Mouse (Mus musculus) urinary bladder, postnatal 14 days (tissue): ENCODE data around the gene Trp53tg5.

ENCODE experiments used
- DNase-seq: peaks from one replicate; pipeline ENCODE4 v3.0.0; 2021; ENCODE audit warnings: low spot score

The Trp53tg5 gene

DNA sequence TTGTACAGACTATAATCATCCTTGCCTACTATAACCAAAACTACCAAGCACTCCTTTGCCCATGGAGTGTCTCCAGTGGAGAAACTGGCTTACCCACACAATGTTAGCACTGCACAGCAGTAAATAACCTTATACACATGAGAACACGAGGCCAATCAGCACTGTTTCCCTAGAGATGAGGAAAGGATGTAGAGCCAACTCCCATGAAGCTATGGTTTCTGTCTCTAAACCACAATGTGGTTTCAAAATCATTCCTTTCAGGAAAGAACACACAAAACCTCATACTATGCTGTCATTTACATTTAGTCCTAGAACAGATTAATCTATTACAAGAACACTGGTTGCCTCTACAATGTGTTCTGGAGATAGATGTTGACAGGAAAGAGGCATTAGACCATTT, 22.8 kb upstream of the Trp53tg5 start:
- no peak for DNase-seq

GRCm38 (mm10) chr2:164494126-164494525, 20.6 kb upstream of the Trp53tg5 start:
- no peak for DNase-seq

DNA sequence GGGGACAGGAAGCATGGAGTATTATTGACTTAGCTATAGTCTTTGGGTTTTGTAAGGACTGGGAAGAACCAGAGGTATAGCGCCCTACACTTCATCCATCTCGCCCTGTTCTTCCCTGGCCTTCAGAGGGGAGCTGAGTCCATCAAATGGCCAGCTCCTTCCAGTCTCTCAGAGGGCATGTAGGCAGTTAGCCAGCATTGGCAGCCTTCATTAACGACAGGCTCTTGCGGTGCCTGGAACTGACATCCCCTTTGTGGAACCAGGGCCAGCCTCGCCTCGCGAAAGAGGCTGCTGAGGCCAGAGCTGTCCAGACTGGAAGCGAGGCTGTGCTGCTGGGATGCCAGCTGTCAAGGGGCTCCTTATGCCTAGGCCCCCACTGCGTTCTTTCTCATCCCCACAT, 14.3 kb upstream of the Trp53tg5 start:
- no peak for DNase-seq

DNA sequence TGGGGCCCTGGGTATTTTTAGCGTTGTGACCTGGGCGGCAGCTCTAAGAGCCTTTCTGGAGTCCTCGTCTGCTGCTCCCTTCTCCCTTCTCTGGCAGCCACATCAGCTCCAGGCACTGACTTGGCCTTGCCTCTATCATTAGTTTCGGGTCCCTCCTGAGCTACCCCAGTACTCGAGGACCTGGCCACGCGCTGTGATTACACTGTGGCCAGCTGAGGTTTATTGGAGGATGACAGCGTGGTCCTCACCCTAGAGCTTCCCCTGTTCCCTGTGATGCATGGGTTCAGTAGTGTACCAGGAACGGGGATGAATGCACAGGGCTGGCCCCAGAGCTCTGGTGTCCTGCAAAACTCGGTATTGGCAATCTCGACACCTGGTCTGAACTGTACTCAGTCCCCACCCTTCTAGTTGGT, 13.6 kb upstream of the Trp53tg5 start:
- no peak for DNase-seq

DNA sequence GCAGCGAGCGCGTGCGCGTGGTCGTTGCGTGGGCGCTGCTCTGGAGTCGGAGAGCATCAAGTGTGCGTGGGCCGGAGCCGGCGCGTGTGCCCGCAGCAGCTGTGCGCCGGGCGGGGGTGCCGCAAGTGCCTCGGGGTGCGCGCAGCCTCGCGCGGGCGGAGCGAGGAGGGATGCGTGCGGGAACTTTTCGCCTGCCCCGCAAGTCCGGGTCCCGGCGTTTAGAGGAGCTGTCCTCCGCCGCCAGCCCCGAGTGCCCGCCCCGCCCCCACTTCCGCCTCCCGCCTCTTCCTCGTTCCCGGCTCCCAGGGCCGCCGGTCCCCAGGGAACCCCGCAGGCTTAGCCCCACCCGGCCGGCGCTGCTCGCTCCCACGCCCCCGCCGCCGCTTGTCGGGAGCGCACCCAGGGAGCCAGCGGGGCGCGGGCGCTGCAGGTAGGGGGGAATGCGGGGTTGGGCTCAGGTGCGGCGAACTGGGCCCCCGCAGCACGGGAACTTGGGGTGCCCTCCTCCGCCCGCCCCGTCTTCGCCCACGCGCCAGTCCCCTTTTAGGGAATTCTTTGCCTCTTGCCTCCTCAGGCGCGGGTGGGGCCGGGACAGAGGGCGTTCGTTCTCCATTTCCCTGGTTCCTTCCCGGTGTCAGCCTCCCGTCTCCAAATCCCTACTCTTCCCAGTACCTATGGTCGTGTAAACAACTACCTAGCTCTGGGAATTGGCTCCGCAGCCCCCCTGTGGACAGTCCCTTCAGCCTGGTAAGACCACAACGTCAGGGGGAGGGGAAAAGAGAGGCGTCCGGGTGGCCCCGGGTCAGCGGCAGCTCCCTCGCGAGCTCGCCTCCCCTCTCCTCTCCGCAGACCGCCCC, 13.0 kb upstream of the Trp53tg5 start:
- DNase-seq, result peak; percentile 75

GRCm38 (mm10) chr2:164485681-164486257, 12.2 kb upstream of the Trp53tg5 start, which contains the start of gene Dbndd2:
Dbndd2 (plus strand) TSS chr2:164486106.
- DNase-seq, result peak; percentile 69

- peak; percentile 74 for DNase-seq
These were observed 3.3 kb downstream of the Trp53tg5 start for GRCm38 (mm10) chr2:164470254-164470653.

GRCm38 (mm10) chr2:164466787-164467186, 6.7 kb downstream of the Trp53tg5 start:
- DNase-seq, result no peak

- no peak for DNase-seq
These were observed 8.4 kb downstream of the Trp53tg5 start for GRCm38 (mm10) chr2:164465161-164465560.

DNA sequence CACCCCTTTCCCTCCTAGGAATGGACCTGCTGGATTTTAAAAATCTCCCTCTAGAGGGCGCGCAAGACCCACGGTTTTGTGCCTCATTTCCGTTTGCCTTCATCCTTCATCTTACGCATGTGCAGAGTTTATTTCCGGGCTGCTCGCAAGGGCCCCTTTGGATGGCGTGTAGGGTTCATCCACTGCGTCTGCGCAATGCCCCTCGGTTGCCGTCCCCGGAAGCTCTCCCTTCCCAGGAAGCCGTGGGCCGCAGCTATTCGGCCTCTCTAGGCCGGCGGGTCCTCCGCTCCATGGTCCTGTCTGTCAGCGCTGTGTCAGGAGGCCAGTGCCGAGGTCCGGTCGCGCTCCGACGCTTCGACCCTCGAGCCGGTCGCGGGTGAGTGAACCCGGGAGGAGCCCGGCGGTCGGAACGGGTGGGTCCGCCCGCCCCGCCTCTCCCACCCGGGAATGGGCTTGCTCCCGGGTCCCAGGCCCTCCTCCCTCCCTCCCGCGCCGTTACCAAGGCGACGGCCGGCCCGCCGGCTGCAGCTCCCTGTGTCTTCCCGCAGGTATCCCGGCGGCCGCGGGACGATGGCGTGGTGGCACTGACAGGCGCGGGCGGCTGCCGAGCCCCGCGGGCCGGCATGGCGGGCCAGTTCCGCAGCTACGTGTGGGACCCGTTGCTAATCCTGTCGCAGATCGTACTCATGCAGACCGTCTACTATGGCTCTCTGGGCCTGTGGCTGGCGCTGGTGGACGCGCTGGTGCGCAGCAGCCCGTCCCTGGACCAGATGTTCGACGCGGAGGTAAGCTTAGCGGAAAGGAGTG, 12.6 kb downstream of the Trp53tg5 start, which contains the start of gene Gm20458:
TSS of gene Gm20458 (plus strand) at position 223 of the 807 bp plus-strand sequence.
- DNase-seq, result peak; percentile 96

DNA sequence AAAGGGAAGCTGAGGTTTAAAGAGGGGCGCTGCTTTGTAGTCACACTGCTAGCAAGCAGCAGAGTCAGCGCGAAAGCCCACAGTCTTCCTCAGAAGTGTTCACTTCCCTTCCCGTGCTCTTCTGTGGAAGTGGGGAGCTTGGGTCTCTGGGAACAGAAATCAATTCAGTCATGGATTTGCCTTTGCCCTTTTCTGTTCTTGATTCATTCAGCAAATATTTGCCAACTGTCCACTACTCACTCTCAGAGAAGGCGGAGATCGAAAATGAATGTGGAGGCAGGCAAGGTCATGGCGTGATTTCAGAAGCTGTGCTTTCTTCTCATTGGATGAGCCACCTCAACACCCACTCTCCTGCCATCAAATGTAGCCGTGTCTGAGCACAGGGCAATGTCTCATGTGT, 15.0 kb downstream of the Trp53tg5 start:
- no peak for DNase-seq

DNA sequence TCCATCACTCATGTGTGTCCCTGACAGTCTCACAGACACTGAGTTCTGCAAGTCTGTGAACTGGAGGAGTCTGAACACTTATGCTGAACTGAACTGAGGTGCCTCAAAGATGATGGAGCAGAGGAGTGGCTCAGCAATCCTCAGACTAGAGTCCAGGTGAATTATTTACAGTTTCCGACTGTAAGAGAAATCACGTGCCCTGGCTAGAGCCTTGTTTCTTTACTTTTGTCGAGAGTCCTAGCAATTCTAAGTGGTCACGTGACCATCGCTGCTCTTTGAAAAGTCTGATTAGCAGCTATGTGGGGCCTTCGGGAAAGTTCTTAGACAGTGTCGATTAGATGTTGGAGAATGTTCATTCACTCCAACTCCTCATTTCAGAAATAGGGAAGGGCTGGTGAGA, 15.6 kb downstream of the Trp53tg5 start:
- no peak for DNase-seq

DNA sequence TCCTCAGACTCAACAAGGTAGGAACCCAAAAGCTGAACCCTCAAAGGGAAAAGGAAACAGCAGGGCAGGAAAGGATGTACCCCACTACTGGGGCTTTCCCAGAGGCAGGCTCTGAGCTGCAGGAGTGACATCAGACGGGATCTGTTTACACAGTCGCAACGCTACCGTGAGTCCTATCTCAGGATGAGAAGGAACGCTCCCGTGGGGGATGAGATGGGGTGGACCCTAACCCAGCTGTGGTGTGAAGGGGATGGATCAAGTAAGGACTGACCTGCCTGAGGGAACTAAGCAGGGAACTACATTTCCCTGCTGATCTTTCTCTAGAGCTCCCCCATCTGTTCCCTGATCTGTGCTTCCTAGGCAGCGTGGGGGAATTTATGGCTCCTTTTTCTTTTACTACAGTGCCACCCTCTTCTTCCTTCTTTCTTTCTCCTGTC, 16.6 kb downstream of the Trp53tg5 start, which contains the start of gene Sys1:
TSS of gene Sys1 (plus strand) at position 101 of the 437 bp plus-strand sequence.
- no peak for DNase-seq

DNA sequence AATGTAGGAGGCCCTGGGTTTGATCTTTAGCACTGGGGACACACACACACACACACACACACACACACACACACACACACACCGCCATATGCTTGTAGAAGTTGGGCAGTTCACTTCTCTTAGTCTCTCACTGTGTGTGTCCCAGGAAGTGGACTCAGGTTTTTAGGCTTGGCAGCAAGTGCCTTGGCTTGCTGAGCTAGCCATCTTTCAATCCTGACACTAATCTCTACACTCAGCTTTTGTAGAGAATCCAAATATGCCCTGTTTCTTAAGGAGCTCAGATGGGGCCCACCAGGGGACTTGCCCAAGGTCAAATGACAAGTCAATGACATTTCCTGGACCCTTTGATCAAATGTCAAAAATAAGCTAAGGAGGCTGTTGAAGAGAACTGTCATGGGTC, 17.1 kb downstream of the Trp53tg5 start:
- DNase-seq, result no peak

GRCm38 (mm10) chr2:164455421-164456190, 17.9 kb downstream of the Trp53tg5 start:
- no peak for DNase-seq

DNA sequence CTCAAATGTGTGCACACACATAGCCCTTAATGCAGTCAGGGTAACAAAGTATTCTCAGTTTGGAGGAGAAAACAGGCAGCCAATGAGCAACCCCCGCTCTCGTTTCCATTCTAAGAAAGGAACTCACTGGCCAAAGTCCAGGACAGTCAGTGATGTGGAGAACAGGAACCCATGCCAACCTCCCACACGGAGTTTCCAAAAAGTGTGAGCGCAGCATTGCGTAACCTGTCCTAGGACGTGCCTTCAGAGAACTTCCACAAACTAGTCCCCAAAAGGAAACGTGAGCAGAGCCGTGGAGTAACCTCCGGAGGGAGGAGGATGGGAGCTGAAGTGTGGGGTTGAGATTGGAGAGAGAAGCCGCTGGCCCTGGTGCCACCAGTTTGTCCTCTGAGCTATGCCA, 18.7 kb downstream of the Trp53tg5 start:
- peak; percentile 83 for DNase-seq

DNA sequence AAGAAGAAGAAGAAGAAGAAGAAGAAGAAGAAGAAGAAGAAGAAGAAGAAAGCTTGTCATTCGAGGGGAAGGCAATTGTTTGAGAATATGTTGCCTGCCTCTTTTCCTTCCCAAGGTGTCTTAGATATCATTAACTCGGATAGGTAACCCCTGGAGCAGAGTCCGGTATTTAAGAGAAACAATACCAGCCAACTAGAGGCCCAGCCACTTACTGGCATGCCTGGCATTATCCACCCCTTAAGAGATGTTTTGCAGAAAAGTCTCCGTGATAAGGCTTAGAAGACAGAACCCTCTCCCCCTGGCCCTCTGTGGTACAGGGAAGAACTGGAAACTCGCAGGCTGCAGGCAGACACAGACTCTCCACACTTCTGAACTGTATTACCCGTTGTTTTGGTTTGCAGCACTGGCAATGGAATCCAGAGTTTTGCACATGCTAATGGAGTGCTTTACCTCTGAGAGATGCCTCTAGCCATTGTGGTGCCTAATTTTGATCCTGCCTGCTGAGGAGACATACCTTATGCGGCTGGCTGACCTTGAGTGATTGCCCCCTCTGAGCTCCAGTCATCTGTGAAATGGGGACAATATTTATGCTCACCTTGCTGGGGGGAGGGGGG, 19.5 kb downstream of the Trp53tg5 start:
- no peak for DNase-seq

- DNase-seq, result no peak
These were observed 20.3 kb downstream of the Trp53tg5 start for GRCm38 (mm10) chr2:164453047-164453757.

DNA sequence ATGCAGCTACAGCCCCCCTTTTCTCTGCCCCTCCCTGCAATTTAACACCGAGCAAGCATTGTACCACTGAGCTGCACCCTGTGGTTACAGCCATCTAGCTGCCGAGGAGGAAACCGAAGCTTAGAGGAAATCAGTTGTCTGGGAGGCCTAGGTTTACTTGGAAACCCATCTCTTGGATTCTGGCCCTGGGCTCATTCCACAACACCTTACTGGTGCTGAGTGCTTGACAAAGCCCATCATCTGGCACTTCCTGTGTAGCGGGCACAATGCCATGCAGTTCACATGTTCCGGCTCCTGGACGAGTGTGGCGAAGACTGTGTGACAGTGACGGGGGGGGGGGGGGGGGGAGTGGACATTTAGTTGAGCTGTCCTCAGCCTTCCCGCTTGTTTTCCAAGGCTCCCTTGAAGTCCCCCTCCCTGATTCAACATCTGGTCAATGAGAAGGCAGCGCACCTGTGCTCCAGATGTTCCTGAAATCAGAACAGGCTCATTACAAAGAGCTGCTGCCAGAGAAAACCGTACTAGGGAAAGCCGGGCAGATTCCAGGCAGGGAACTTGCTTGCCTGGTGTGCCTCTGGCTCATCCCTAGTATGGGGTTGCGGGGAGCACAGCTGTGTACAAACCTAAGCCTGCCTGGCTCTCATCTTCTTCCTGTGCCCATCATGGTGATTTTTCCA, 21.4 kb downstream of the Trp53tg5 start:
- no peak for DNase-seq
